Mouse (Mus musculus): Measurements from ENCODE around the gene Rcor3. TPM values are rescaled to one million over a fixed set of nuclear protein-coding genes. Genes with fewer than 3 reads are reported as not detected.

The Rcor3 gene
- 10 to 100 TPM; 13.1 to 16.2 TPM for polyA plus RNA-seq (2017; shearing (Covaris generic))

- ATAC-seq = peak; percentile 50
Measured at GRCm38 (mm10) chr1:192137926-192138910, at the start of gene Rcor3. Gene Rcor3, minus strand, starts transcription at chr1:192138062.

GRCm38 (mm10) chr1:192181696-192182257 is 43.9 kb upstream of the Rcor3 start:
- ATAC-seq = no peak

- ATAC-seq = no peak
Measured at GRCm38 (mm10) chr1:192179877-192180276, 42.0 kb upstream of the Rcor3 start.

GRCm38 (mm10) chr1:192171477-192171876 is 33.6 kb upstream of the Rcor3 start:
- ATAC-seq = no peak

GRCm38 (mm10) chr1:192151179-192151578 is 13.3 kb upstream of the Rcor3 start:
- ATAC-seq = no peak

- no peak for ATAC-seq
Measured at GRCm38 (mm10) chr1:192140313-192140712, 2.5 kb upstream of the Rcor3 start.

- peak; percentile 1 for ATAC-seq
Measured at GRCm38 (mm10) chr1:192137291-192137925, 454 bp downstream of the Rcor3 start.

GRCm38 (mm10) chr1:192136561-192137290 is 1.1 kb downstream of the Rcor3 start:
- peak; percentile 66 for ATAC-seq

- no peak for ATAC-seq
Measured at GRCm38 (mm10) chr1:192130202-192130601, 7.7 kb downstream of the Rcor3 start.

GRCm38 (mm10) chr1:192128343-192128742 is 9.5 kb downstream of the Rcor3 start:
- no peak for ATAC-seq

- no peak for ATAC-seq
Measured at GRCm38 (mm10) chr1:192125761-192126160, 12.1 kb downstream of the Rcor3 start.

- ATAC-seq = no peak
Measured at GRCm38 (mm10) chr1:192116262-192116661, 21.6 kb downstream of the Rcor3 start.

GRCm38 (mm10) chr1:192115378-192115777 is 22.5 kb downstream of the Rcor3 start:
- no peak for ATAC-seq

- no peak for ATAC-seq
Measured at GRCm38 (mm10) chr1:192109169-192109568, 28.7 kb downstream of the Rcor3 start.

- peak; percentile 87 for ATAC-seq
Measured at GRCm38 (mm10) chr1:192107352-192107751, 30.5 kb downstream of the Rcor3 start.

GRCm38 (mm10) chr1:192105902-192106389 is 31.9 kb downstream of the Rcor3 start:
- ATAC-seq = peak; percentile 69

- no peak for ATAC-seq
Measured at GRCm38 (mm10) chr1:192104021-192104420, 33.8 kb downstream of the Rcor3 start.

- no peak for ATAC-seq
Measured at GRCm38 (mm10) chr1:192103176-192103575, 34.7 kb downstream of the Rcor3 start.

- ATAC-seq = no peak
Measured at GRCm38 (mm10) chr1:192101359-192101758, 36.5 kb downstream of the Rcor3 start.

- no peak for ATAC-seq
Measured at GRCm38 (mm10) chr1:192100742-192101141, 37.1 kb downstream of the Rcor3 start.

GRCm38 (mm10) chr1:192095626-192096025 is 42.2 kb downstream of the Rcor3 start:
- ATAC-seq = no peak

- ATAC-seq = no peak
Measured at GRCm38 (mm10) chr1:192094451-192095170, 43.3 kb downstream of the Rcor3 start.

Data from CD4-positive, CD25-positive, alpha-beta regulatory T cell, adult 4 months (primary cell).